Comparison of ENCODE assay signal across 11 mouse cellular contexts in the genomic region with DNA sequence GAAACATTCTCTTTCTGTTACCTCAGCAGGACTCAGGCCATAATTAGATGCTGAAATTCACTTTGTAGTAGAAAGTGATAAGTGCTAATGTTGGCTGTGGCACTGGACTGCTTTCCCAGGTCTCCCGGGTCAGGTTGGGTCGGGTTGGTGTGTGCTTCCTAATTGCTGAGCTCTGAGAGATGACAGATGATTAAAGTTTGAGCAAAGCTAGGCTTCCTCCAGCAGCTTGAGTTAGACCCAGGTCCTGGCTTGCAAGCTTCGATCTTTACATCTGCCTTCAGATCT.
DNase-seq lines count a peak whose midpoint lies in the region; ATAC-seq and TF ChIP-seq lines count a peak whose summit lies in the region.
"Had no signal": no experiment of that assay in that cellular context is flagged by ENCODE, and none has a peak within 500 bp of the region (broad histone marks: within the 10 kb centered on the region; RNA-seq: fewer than 3 reads in every experiment).

No protein-coding gene starts in this region.

- no peak for ATAC-seq in heart, embryonic 15.5 days (replicated peaks; ENCODE audit: insufficient number of reproducible peaks, insufficient read depth, low FRiP score, low read depth)
- 0 out of 2 replicates have a peak, but pooled peaks have one; percentile 4 for ATAC-seq in midbrain, embryonic 12.5 days (ENCODE audit: low FRiP score, low read depth)
- no peak for ATAC-seq in midbrain, embryonic 13.5 days
- 0 out of 2 replicates have a peak, but pooled peaks have one; percentile 4 for ATAC-seq in forebrain, postnatal 0 days
- ATAC-seq in stomach, postnatal 0 days (ENCODE audit: low FRiP score, low TSS enrichment) = no peak
- ATAC-seq: CD4-positive, CD25-positive, alpha-beta regulatory T cell, adult 4 months; inflammation-experienced regulatory T-cells, adult 6 months had no signal

- no peaks in the 10 kb centered on the region for H3K27me3 ChIP-seq in heart, embryonic 15.5 days
- H3K27me3 ChIP-seq in midbrain, embryonic 12.5 days = no peaks in the 10 kb centered on the region; the same call in 1 of the 2 replicates
- H3K27me3 ChIP-seq in midbrain, embryonic 13.5 days = no peaks in the 10 kb centered on the region
- no peaks in the 10 kb centered on the region for H3K27me3 ChIP-seq in forebrain, postnatal 0 days (ENCODE audit: insufficient read depth, low read length)
- no peaks in the 10 kb centered on the region for H3K27me3 ChIP-seq in stomach, postnatal 0 days (ENCODE audit: control insufficient read depth, insufficient read depth, low read length)
- H3K27me3 ChIP-seq: embryonic facial prominence, embryonic 13.5 days; limb, embryonic 15.5 days had no signal

- no peak for DNase-seq in heart, postnatal 4 days
- no peak for DNase-seq in forebrain, postnatal 0 days
- DNase-seq in stomach, postnatal 0 days (ENCODE audit: low spot score) = no peak
- DNase-seq in right cerebral cortex, postnatal 36 days (ENCODE audit: low spot score in 2 of 2) = no peak

- H3K27ac ChIP-seq in heart, embryonic 15.5 days = peak overlapping the region; percentile 82
- peak overlapping the region; percentile 56; the same call in 1 of the 2 replicates for H3K27ac ChIP-seq in midbrain, embryonic 12.5 days (replicated peaks)
- H3K27ac ChIP-seq in midbrain, embryonic 13.5 days = no peak overlapping the region; the same call in 1 of the 2 replicates
- no peak overlapping the region for H3K27ac ChIP-seq in forebrain, postnatal 0 days (ENCODE audit: low read depth, low read length)
- peak overlapping the region; percentile 13; the same call in 1 of the 2 replicates for H3K27ac ChIP-seq in stomach, postnatal 0 days (replicated peaks)
- H3K27ac ChIP-seq: embryonic facial prominence, embryonic 13.5 days; limb, embryonic 15.5 days had no signal

- H3K4me1 ChIP-seq in heart, embryonic 15.5 days (replicated peaks) = peaks cover 21% of the 10 kb centered on the region
- H3K4me1 ChIP-seq in midbrain, embryonic 12.5 days = peaks cover 25% of the 10 kb centered on the region
- H3K4me1 ChIP-seq in midbrain, embryonic 13.5 days (replicated peaks) = peaks cover 22% of the 10 kb centered on the region
- H3K4me1 ChIP-seq in forebrain, postnatal 0 days (ENCODE audit: insufficient read depth) = no peaks in the 10 kb centered on the region
- peaks cover 4% of the 10 kb centered on the region; the same call in 1 of the 2 replicates for H3K4me1 ChIP-seq in stomach, postnatal 0 days (replicated peaks; ENCODE audit: control insufficient read depth, insufficient read depth)

- no peaks in the 10 kb centered on the region for H3K9me3 ChIP-seq in heart, embryonic 15.5 days (replicated peaks)
- no peaks in the 10 kb centered on the region for H3K9me3 ChIP-seq in midbrain, embryonic 12.5 days
- H3K9me3 ChIP-seq in midbrain, embryonic 13.5 days = no peaks in the 10 kb centered on the region
- H3K9me3 ChIP-seq in forebrain, postnatal 0 days (ENCODE audit: low read length) = no peaks in the 10 kb centered on the region
- no peaks in the 10 kb centered on the region for H3K9me3 ChIP-seq in stomach, postnatal 0 days (ENCODE audit: control insufficient read depth, low read length)
- H3K9me3 ChIP-seq: embryonic facial prominence, embryonic 13.5 days; limb, embryonic 15.5 days had no signal

- WGBS in heart, embryonic 15.5 days = 27% methylated on average over 3 of the region's 3 CpGs
- 46% methylated on average over 3 of the region's 3 CpGs for WGBS in midbrain, embryonic 12.5 days
- 31% methylated on average over 3 of the region's 3 CpGs for WGBS in midbrain, embryonic 13.5 days
- WGBS in forebrain, postnatal 0 days = 20% methylated on average over 3 of the region's 3 CpGs
- 22% methylated on average over 3 of the region's 3 CpGs for WGBS in stomach, postnatal 0 days

- TF ChIP-seq CTCF in forebrain, postnatal 0 days (IDR thresholded peaks at IDR 0.05; ENCODE audit: low read depth) = no peak
- no peak for TF ChIP-seq CTCF in stomach, postnatal 0 days (IDR thresholded peaks at IDR 0.05; ENCODE audit: low read depth)

- H3K4me2 ChIP-seq in heart, embryonic 15.5 days = peak overlapping the region; percentile 39; the same call in 1 of the 2 replicates
- H3K4me2 ChIP-seq in midbrain, embryonic 12.5 days (replicated peaks) = 0 out of 2 replicates have a peak overlapping the region, but pooled peaks have one; percentile 29
- no peak overlapping the region for H3K4me2 ChIP-seq in midbrain, embryonic 13.5 days (replicated peaks)
- H3K4me2 ChIP-seq in forebrain, postnatal 0 days (ENCODE audit: low read depth) = no peak overlapping the region
- no peak overlapping the region for H3K4me2 ChIP-seq in stomach, postnatal 0 days (replicated peaks; ENCODE audit: low read depth)
- H3K4me2 ChIP-seq: embryonic facial prominence, embryonic 13.5 days; limb, embryonic 15.5 days had no signal

- H3K36me3 ChIP-seq in heart, embryonic 15.5 days = peaks cover 25% of the 10 kb centered on the region
- H3K36me3 ChIP-seq in midbrain, embryonic 12.5 days = no peaks in the 10 kb centered on the region
- H3K36me3 ChIP-seq in midbrain, embryonic 13.5 days = no peaks in the 10 kb centered on the region
- H3K36me3 ChIP-seq in forebrain, postnatal 0 days (ENCODE audit: insufficient read depth) = no peaks in the 10 kb centered on the region
- no peaks in the 10 kb centered on the region for H3K36me3 ChIP-seq in stomach, postnatal 0 days (ENCODE audit: control insufficient read depth, insufficient read depth, low read length)
- H3K36me3 ChIP-seq: embryonic facial prominence, embryonic 13.5 days; limb, embryonic 15.5 days had no signal

- no peak overlapping the region for H3K4me3 ChIP-seq in heart, embryonic 15.5 days
- H3K4me3 ChIP-seq in midbrain, embryonic 12.5 days = no peak overlapping the region
- no peak overlapping the region for H3K4me3 ChIP-seq in midbrain, embryonic 13.5 days (replicated peaks)
- H3K4me3 ChIP-seq in forebrain, postnatal 0 days (ENCODE audit: low read depth, low read length) = no peak overlapping the region
- no peak overlapping the region for H3K4me3 ChIP-seq in stomach, postnatal 0 days (ENCODE audit: low read depth, low read length)
- H3K4me3 ChIP-seq: embryonic facial prominence, embryonic 13.5 days; limb, embryonic 15.5 days had no signal

- TF ChIP-seq EP300 in stomach, postnatal 0 days (optimal IDR thresholded peaks at IDR 0.05) = no peak

- no peak overlapping the region for H3K9ac ChIP-seq in heart, embryonic 15.5 days
- H3K9ac ChIP-seq in midbrain, embryonic 12.5 days (replicated peaks) = no peak overlapping the region
- no peak overlapping the region for H3K9ac ChIP-seq in midbrain, embryonic 13.5 days (replicated peaks)
- H3K9ac ChIP-seq in forebrain, postnatal 0 days = no peak overlapping the region
- H3K9ac ChIP-seq in stomach, postnatal 0 days (ENCODE audit: low read length) = no peak overlapping the region
- H3K9ac ChIP-seq: embryonic facial prominence, embryonic 13.5 days; limb, embryonic 15.5 days had no signal

Comparison
In these comparisons a context has a peak if more than half of its experiments do, and no peak if none do; other contexts are left out.
1. ATAC-seq: peak in midbrain, embryonic 12.5 days (single experiment) and forebrain, postnatal 0 days (single experiment); none in heart, embryonic 15.5 days (single experiment), midbrain, embryonic 13.5 days (single experiment) and stomach, postnatal 0 days (single experiment).
2. H3K27ac ChIP-seq: peak in heart, embryonic 15.5 days (single experiment), midbrain, embryonic 12.5 days (single experiment) and stomach, postnatal 0 days (single experiment); none in midbrain, embryonic 13.5 days (single experiment) and forebrain, postnatal 0 days (single experiment).
3. H3K4me2 ChIP-seq: peak in heart, embryonic 15.5 days (single experiment) and midbrain, embryonic 12.5 days (single experiment); none in midbrain, embryonic 13.5 days (single experiment), forebrain, postnatal 0 days (single experiment) and stomach, postnatal 0 days (single experiment).